Mouse (Mus musculus) cerebellum, postnatal 10 days (tissue): ENCODE data around the gene Odf4.
"Not testable (repeated sequence)": the region's sequence is repeated elsewhere in the genome, so short reads cannot be mapped to it uniquely, and the experiment has no call there.

Experiments
- DNase-seq, 2 experiments: peaks; one replicate each; pipeline ENCODE4 v3.0.0; 2021; ENCODE audit warnings: mixed read lengths in 2 of 2

Gene Odf4

DNA sequence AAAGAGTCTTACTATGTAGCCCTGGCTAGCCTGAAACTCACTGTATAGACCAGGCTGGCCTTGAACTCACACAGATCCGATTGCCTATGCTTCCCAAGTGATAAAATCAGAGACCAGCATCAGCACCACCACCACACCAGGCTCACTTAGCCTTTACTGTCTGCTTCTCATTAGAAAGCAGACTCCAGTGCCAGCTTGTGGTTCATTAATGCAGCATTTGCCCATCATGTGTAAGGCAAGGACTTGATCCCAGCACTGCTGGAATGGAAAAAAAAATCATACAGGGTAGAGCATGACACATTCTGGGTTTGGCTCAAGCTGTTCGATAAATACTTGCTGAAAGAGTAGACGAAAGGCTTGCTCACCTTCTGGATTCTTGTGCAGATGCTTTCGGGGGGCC is 19.1 kb upstream of the Odf4 start:
- DNase-seq: no peak

DNA sequence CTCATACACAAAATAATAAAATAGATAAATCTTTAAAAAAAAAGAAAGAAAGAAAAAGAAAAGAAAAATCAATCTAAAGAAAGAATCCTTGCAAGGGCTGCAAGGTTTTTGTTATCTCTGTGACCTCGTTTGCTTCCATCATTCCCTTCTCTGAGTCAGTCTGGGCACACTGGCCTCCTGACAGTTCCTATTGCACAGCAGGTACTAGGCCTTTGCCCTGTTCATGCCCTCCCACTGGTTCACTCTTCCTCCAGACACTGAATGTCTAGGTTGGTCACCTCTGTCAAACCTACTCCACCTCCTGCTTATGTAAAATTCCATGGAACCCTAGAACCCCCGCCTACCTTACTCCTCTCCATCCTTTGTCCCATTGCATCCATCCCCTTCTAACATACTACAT is 18.4 kb upstream of the Odf4 start:
- DNase-seq: no peak

- DNase-seq: no peak
Measured at GRCm38 (mm10) chr11:68942731-68943130, 15.8 kb upstream of the Odf4 start.

DNA sequence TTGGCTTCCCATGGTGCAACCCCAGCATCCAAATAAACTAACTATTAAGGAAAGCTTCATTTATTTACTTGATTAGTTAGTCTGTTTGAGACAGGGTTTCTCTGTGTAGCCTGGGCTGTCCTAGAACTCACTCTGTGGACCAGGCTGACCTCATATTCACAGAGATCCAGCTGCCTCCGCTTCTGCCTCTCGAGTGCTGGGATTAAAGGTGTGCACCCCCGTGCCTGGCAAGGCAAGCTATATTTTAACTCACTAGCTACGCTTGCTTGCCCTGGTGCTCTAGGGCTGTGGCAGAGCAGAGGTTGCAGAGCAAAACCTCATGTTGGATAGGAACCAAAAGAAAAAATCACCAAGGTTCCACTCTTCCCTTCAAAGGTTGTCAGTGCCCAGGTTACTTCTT is 13.6 kb upstream of the Odf4 start:
- DNase-seq: no peak

- peak; percentile 91 to 92 for DNase-seq
Measured at GRCm38 (mm10) chr11:68939451-68940304, 12.8 kb upstream of the Odf4 start.

DNA sequence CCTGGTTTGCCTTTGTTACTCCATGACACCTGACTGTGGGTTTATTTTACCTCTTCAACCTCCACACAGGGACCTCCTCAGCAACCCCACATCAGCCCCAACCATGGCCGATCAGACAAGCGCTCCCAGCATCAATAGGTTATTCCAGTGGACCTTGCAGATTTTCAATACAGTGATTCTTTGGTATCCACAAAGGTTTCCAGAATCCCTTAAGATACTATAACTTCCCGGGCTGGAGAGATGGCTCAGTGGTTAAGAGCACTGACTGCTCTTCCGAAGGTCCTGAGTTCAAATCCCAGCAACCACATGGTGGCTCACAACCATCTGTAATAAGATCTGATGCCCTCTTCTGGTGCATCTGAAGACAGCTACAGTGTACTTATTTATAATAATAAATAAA is 10.1 kb upstream of the Odf4 start:
- DNase-seq: not testable (repeated sequence)

DNA sequence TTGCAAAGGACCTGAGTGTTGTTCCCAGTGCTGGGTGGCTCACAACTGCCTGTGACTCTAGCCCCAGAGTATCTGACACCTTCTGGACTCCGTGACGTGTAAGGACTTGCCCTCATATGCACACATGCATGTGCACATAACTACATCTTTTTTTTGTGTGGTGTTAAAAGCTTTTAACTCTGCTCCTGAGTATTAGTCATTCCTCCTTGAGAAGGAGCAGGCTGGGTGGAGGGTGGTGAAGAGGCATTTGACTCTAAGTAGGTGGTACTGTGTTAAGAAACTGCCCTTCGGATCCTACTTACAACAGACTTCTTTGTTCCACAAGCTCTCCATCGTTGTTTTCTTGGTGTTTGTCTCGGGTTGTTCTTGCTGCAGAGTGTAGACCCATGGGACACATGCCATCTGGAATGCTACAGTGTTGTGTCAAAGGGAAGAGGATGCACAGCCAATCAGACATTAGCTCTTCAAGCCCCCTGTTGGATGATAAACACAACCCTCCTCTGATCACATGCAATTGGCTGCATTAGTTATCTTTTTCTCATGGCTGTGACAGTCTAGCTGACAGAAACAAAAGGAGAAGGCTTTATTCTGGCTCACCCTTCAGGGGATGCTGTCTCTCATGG is 7.1 kb upstream of the Odf4 start:
- no peak for DNase-seq

DNA sequence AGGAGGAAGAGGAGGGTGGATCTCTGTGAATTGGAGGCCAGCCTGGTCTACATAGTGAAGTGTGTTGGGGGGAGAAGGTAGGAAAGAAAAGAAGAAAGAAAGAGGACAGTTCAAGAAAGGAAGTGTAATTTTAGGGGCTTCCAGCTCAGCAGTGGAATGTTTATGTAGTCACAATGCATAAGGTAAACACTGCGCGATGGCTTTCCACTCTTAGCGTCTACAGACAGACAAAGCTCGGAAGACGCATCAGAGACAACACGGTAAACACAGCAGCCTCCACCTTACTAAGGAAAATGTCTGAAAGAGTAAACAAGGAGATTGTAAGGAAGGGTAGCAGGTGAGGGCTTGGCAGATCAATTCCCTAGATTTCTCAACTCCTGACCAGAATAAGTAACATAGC is 3.1 kb upstream of the Odf4 start:
- DNase-seq: no peak

DNA sequence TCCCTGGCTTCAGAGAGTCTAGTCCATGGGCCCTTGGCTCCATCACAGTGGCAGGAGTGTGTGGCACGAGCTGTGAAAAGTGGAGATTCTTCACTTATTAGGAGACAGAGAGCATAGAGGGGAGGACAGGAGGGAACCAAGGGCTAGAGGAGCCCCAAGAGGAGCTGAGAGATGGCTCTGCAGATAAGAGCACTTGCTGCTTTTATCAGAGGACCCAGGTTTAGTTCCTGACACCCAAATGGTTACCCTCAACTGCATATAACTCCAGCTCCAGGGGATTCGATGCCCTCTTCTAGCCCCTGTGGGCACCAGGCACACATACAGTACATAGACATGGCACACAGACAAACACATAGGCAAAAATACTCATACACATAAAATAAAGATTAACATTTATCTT is 2.1 kb downstream of the Odf4 start:
- no peak for DNase-seq

GRCm38 (mm10) chr11:68923191-68923590 is 3.7 kb downstream of the Odf4 start:
- no peak for DNase-seq

GRCm38 (mm10) chr11:68914566-68914965 is 12.3 kb downstream of the Odf4 start:
- DNase-seq: no peak

DNA sequence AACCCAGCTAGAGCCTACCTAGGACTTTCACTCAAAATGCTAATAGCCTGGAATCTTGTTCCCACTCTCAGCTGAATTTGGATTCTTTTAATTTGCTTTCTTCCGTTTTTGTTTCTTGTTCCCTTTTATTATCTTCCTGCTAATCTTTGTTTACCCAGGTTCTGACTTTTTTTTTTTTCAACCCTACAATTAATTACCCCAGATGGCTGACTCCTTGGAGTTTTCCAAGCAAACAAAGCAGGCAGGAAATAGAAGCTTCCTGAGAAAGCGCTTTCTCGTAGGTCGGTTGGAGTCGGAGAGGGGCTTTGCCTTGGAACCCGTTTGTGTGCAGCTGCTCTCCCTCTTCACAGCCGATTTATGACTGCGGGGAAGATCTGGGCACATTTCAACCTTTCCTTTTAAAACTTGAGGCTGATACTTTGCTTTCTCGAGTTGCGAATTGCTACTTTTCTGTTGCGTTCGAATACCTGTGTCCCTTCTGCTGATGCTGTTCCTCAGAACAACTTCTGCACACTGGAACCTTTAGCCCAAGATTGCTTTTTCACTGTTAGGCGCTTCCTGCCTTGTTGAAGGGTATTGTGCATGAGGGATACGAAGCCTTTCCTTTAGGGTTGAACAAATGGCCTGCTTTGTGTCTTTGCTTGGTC is 15.2 kb downstream of the Odf4 start:
- DNase-seq: peak in 1 of 2 experiments; percentile 17

GRCm38 (mm10) chr11:68908846-68909503 is 17.9 kb downstream of the Odf4 start:
- DNase-seq: no peak

GRCm38 (mm10) chr11:68907251-68907650 is 19.6 kb downstream of the Odf4 start:
- DNase-seq: no peak

- peak; percentile 19 for DNase-seq
Measured at GRCm38 (mm10) chr11:68906461-68906790, 20.5 kb downstream of the Odf4 start.

DNA sequence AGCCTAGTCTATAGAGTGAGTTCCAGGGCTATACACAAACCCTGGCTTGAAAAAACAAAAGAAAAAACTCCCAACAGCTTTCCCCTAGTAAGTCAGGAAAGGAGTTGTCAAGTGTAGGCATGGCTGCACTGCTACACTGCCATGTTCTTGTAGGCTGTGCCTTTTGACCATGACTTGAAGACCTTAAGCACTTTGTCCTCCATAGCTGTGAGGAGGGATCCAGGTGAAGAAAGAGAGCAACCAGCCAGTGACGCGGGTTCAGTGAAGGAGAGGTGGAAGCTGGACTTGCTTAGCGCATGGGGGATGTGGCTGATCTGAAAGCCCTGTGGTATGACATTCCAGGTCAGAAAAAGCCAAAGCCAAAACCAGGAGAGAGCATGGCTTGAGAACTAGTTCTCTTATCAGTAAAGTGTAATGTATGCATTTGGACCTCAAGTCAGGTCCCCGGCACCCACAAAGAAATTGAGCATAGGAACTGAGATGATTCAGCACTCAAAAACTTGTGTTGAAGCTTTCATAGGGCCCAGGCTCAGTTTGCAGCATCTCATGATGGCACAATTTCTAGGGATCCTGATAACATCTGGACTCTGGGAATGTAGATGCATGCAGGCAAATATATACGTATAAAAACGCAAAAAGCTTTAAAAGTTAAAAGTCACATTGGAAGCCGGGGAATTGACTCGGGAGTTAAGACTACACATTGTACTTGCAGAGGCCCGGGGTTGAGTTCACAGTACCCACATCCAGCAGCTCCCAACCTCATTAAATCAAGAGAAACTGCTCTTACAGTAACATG is 21.0 kb downstream of the Odf4 start:
- DNase-seq: no peak

- peak in 1 of 2 experiments; percentile 24 for DNase-seq
Measured at GRCm38 (mm10) chr11:68905138-68905531, 21.7 kb downstream of the Odf4 start.

DNA sequence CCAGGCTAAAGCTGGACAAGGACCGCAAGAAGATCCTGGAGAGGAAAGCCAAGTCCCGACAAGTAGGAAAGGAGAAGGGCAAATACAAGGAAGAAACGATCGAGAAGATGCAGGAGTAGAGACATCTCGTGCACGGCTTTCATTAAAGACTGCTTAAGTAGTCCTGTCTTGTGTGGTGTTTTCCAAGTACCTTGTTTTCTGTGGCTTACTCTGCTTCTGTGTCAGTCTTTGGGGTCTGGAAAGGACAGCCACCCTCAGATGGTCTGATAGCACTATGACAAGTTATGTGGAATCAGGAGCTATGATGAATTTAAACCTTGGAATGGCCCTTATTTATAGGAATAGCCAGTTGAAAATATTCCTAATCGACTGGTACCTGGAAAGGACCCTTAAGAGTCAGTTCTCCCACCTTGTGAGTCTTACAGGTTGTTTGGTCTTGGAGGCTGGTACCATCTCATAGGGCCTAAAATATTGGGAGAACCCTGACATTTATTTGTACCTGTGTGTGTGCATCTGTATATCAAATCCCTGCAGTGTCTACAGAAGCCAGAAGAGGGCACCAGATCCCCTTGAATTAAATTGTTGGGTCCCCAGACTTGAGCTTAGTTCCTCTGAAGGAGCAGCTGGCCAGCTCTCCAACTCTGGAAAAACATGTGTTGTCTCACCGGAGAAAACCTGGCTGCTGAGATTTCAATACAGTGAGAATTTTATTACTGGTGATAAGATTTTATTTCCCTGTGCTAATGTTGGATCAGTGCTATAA is 22.3 kb downstream of the Odf4 start:
- DNase-seq: peak; percentile 85 to 88

- DNase-seq: no peak
Measured at GRCm38 (mm10) chr11:68903775-68904174, 23.1 kb downstream of the Odf4 start.

GRCm38 (mm10) chr11:68902823-68903222 is 24.1 kb downstream of the Odf4 start:
- no peak for DNase-seq

DNA sequence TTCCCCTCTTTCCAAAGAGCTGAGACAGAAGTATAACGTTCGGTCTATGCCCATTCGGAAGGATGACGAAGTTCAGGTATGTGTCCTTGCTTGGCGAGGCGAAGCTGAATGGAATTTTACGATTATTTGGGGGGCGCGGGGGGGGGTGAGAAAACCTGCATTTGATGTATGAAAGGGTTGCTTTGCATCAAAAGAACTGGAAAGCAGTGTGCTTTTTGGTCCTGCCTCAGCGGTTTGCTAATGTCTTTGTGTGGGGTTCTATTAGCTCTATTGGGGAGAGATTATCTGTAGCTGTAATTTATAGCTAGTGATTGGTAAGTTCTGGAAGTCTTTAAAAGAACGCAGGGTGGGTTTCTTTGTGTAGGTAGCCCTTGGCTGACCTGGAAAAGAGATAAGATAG is 24.5 kb downstream of the Odf4 start:
- no peak for DNase-seq

GRCm38 (mm10) chr11:68902047-68902364 is 24.9 kb downstream of the Odf4 start:
- no peak for DNase-seq
